Mouse (Mus musculus) limb, embryonic 11.5 days (tissue): ENCODE measurements at regions not wholly inside any gene's neighbourhood (a gene's known extent, or its start where the extent isn't known, plus 50 kb on each side); places are given as distances from the start of the nearest gene placed in this dataset.

Experiments used
- ATAC-seq: fragments of 200-750 bp; cut with Nextera tagmentation; 2 replicates; pipeline ENCODE4 v1.8.0; 2017; ENCODE audit warnings: low read depth; ENCODE audit not compliant: insufficient number of reproducible peaks, low FRiP score, low TSS enrichment
- DNase-seq: peaks from one replicate; pipeline ENCODE4 v3.0.0-alpha.2; 2015; ENCODE audit warnings: low spot score
- H3K27ac ChIP-seq: fragments of 300-500 bp; sonication (generic); replicated peaks from 2 replicates; pipeline ENCODE4 v1.5.1; 2014; ENCODE audit warnings: low read depth, mild to moderate bottlenecking, low read length
- H3K27me3 ChIP-seq: fragments of 300-500 bp; sonication (generic); 2 replicates; pipeline ENCODE4 v1.6.1; 2014; ENCODE audit warnings: mild to moderate bottlenecking, low read length, mixed read lengths; ENCODE audit not compliant: control insufficient read depth, insufficient read depth
- H3K36me3 ChIP-seq: fragments of 300-500 bp; sonication (generic); 2 replicates; pipeline ENCODE4 v1.6.1; 2014; ENCODE audit warnings: mild to moderate bottlenecking, low read length, moderate library complexity, mixed read lengths; ENCODE audit not compliant: control insufficient read depth, insufficient read depth
- H3K4me1 ChIP-seq: fragments of 300-500 bp; sonication (generic); 2 replicates; pipeline ENCODE4 v1.6.1; 2014; ENCODE audit warnings: low read length, mixed read lengths; ENCODE audit not compliant: control insufficient read depth, insufficient read depth
- H3K4me2 ChIP-seq: fragments of 300-500 bp; sonication (generic); 2 replicates; pipeline ENCODE4 v1.6.1; 2014; ENCODE audit warnings: low read depth, mild to moderate bottlenecking, moderate library complexity; ENCODE audit not compliant: severe bottlenecking
- H3K4me3 ChIP-seq: fragments of 300-500 bp; sonication (generic); 2 replicates; pipeline ENCODE4 v1.5.1; 2014; ENCODE audit warnings: low read depth, low read length
- H3K9ac ChIP-seq: fragments of 300-500 bp; sonication (generic); 2 replicates; pipeline ENCODE4 v1.6.1; 2014; ENCODE audit warnings: mild to moderate bottlenecking, low read length
- H3K9me3 ChIP-seq: fragments of 300-500 bp; sonication (generic); 2 replicates; pipeline ENCODE4 v1.6.1; 2016; ENCODE audit warnings: low read length; ENCODE audit not compliant: control insufficient read depth
- WGBS: fragments of 180-500 bp; shearing (Covaris S2); extraction: QIAGEN DNeasy Blood & Tissue Kit; methylation state at CpG from one replicate; pipeline ENCODE4 v1.1.7; 2014; 5-methylcytosine and 5-hydroxymethylcytosine counted together

- Histone ChIP-seq H3K4me1 (no peaks in the 10 kb centered on the region), H3K27ac (no peak overlapping the region), H3K4me3 (no peak overlapping the region), H3K9me3 (no peaks in the 10 kb centered on the region), H3K4me2 (no peak overlapping the region), H3K27me3 (no peaks in the 10 kb centered on the region), H3K9ac (no peak overlapping the region), H3K36me3 (no peaks in the 10 kb centered on the region)
- DNase-seq: no peak
- ATAC-seq: no peak
- WGBS: 91% methylated on average over 1 of the region's 1 CpGs
Observed at GRCm38 (mm10) chr1:151097506-151097905, 84.8 kb upstream of the Gm47985 start.

- H3K4me1 ChIP-seq: no peaks in the 10 kb centered on the region
- no peaks in the 10 kb centered on the region for H3K9me3 ChIP-seq
- no peak overlapping the region for H3K4me3 ChIP-seq
- no peaks in the 10 kb centered on the region for H3K27me3 ChIP-seq
- no peak overlapping the region for H3K4me2 ChIP-seq
- DNase-seq: no peak
- H3K9ac ChIP-seq: no peak overlapping the region
- H3K36me3 ChIP-seq: no peaks in the 10 kb centered on the region
- 78% methylated on average over 1 of the region's 1 CpGs for WGBS
- no peak for ATAC-seq
- H3K27ac ChIP-seq: no peak overlapping the region
Observed at GRCm38 (mm10) chr1:151098763-151099162, 83.6 kb upstream of the Gm47985 start.

GRCm38 (mm10) chr1:151100565-151101483, 81.5 kb upstream of the Gm47985 start:
- no peak for DNase-seq
- H3K4me1 ChIP-seq: no peaks in the 10 kb centered on the region
- H3K9ac ChIP-seq: no peak overlapping the region
- no peak overlapping the region for H3K4me2 ChIP-seq
- ATAC-seq: no peak
- no peak overlapping the region for H3K27ac ChIP-seq
- H3K36me3 ChIP-seq: no peaks in the 10 kb centered on the region
- WGBS: 75% methylated on average over 12 of the region's 12 CpGs
- no peaks in the 10 kb centered on the region for H3K9me3 ChIP-seq
- no peak overlapping the region for H3K4me3 ChIP-seq
- H3K27me3 ChIP-seq: no peaks in the 10 kb centered on the region

- DNase-seq (no peak), ATAC-seq (no peak)
- H3K36me3 ChIP-seq: no peaks in the 10 kb centered on the region
- no peaks in the 10 kb centered on the region for H3K9me3 ChIP-seq
- no peak overlapping the region for H3K4me3 ChIP-seq
- no peaks in the 10 kb centered on the region for H3K27me3 ChIP-seq
- no peaks in the 10 kb centered on the region for H3K4me1 ChIP-seq
- H3K9ac ChIP-seq: no peak overlapping the region
- no peak overlapping the region for H3K4me2 ChIP-seq
- 98% methylated on average over 1 of the region's 1 CpGs for WGBS
- H3K27ac ChIP-seq: no peak overlapping the region
Observed at GRCm38 (mm10) chr1:151101516-151101915, 80.8 kb upstream of the Gm47985 start.

GRCm38 (mm10) chr1:151102061-151102460, 80.3 kb upstream of the Gm47985 start:
- Histone ChIP-seq H3K4me2 (no peak overlapping the region), H3K27me3 (no peaks in the 10 kb centered on the region), H3K27ac (no peak overlapping the region), H3K4me3 (no peak overlapping the region), H3K4me1 (no peaks in the 10 kb centered on the region), H3K9me3 (no peaks in the 10 kb centered on the region), H3K9ac (no peak overlapping the region), H3K36me3 (no peaks in the 10 kb centered on the region)
- 84% methylated on average over 3 of the region's 3 CpGs for WGBS
- ATAC-seq (no peak), DNase-seq (no peak)

- Histone ChIP-seq H3K27ac (no peak overlapping the region), H3K4me2 (no peak overlapping the region), H3K36me3 (no peaks in the 10 kb centered on the region), H3K9ac (no peak overlapping the region), H3K4me1 (no peaks in the 10 kb centered on the region), H3K27me3 (no peaks in the 10 kb centered on the region), H3K4me3 (no peak overlapping the region), H3K9me3 (no peaks in the 10 kb centered on the region)
- DNase-seq (no peak), ATAC-seq (peak; percentile 19; the same call in 1 of the 2 replicates)
- WGBS: 71% methylated on average over 16 of the region's 16 CpGs
Observed at GRCm38 (mm10) chr1:151102646-151103391, 79.5 kb upstream of the Gm47985 start.

- Histone ChIP-seq H3K9me3 (no peaks in the 10 kb centered on the region), H3K27ac (no peak overlapping the region), H3K36me3 (no peaks in the 10 kb centered on the region), H3K4me2 (no peak overlapping the region), H3K4me1 (no peaks in the 10 kb centered on the region), H3K9ac (no peak overlapping the region), H3K4me3 (no peak overlapping the region), H3K27me3 (no peaks in the 10 kb centered on the region)
- DNase-seq (no peak), ATAC-seq (no peak)
- WGBS: 78% methylated on average over 6 of the region's 6 CpGs
Observed at GRCm38 (mm10) chr1:151103522-151104037, 78.8 kb upstream of the Gm47985 start.

GRCm38 (mm10) chr1:151104346-151104745, 78.0 kb upstream of the Gm47985 start:
- Histone ChIP-seq H3K4me2 (no peak overlapping the region), H3K4me3 (no peak overlapping the region), H3K9me3 (no peaks in the 10 kb centered on the region), H3K9ac (no peak overlapping the region), H3K36me3 (no peaks in the 10 kb centered on the region), H3K4me1 (no peaks in the 10 kb centered on the region), H3K27me3 (no peaks in the 10 kb centered on the region), H3K27ac (no peak overlapping the region)
- ATAC-seq: no peak
- no peak for DNase-seq
- 90% methylated on average over 5 of the region's 5 CpGs for WGBS
